Mouse (Mus musculus) liver, embryonic 16.5 days (tissue): ENCODE measurements around the gene Dis3. TPM values are rescaled to one million over a fixed set of nuclear protein-coding genes. Genes with fewer than 3 reads are reported as not detected.

Source experiments
- ATAC-seq: fragments of 200-750 bp; cut with Nextera tagmentation; 2 replicates; pipeline ENCODE4 v1.8.0; 2017; ENCODE audit warnings: low read depth, mild to moderate bottlenecking, moderate number of reproducible peaks, moderate library complexity
- H3K27ac ChIP-seq: fragments of 300-500 bp; sonication (generic); 2 replicates; pipeline ENCODE4 v1.5.1; 2014; ENCODE audit warnings: mild to moderate bottlenecking, low read length
- H3K27me3 ChIP-seq: fragments of 300-500 bp; sonication (generic); 2 replicates; pipeline ENCODE4 v1.6.1; 2014; ENCODE audit warnings: low read depth, low read length, mixed read lengths; ENCODE audit not compliant: control insufficient read depth, insufficient read depth
- H3K36me3 ChIP-seq: fragments of 300-500 bp; sonication (generic); 2 replicates; pipeline ENCODE4 v1.6.1; 2014; ENCODE audit warnings: mild to moderate bottlenecking; ENCODE audit not compliant: control insufficient read depth, insufficient read depth
- H3K4me1 ChIP-seq: fragments of 300-500 bp; sonication (generic); 2 replicates; pipeline ENCODE4 v1.6.1; 2014; ENCODE audit warnings: low read depth, low read length, mixed read lengths; ENCODE audit not compliant: control insufficient read depth
- H3K4me2 ChIP-seq: fragments of 300-500 bp; sonication (generic); 2 replicates; pipeline ENCODE4 v1.6.1; 2014; ENCODE audit warnings: low read depth, low read length, mixed read lengths
- H3K4me3 ChIP-seq: fragments of 300-500 bp; sonication (generic); 2 replicates; pipeline ENCODE4 v1.5.1; 2014; ENCODE audit warnings: low read depth, mild to moderate bottlenecking, low read length
- H3K9ac ChIP-seq: fragments of 300-500 bp; sonication (generic); 2 replicates; pipeline ENCODE4 v1.6.1; 2014; ENCODE audit warnings: low read depth, low read length
- H3K9me3 ChIP-seq: fragments of 300-500 bp; sonication (generic); replicated peaks from 2 replicates; pipeline ENCODE4 v1.6.1; 2016; ENCODE audit warnings: low read length; ENCODE audit not compliant: control insufficient read depth
- WGBS: fragments of 180-500 bp; shearing (Covaris S2); extraction: QIAGEN DNeasy Blood & Tissue Kit; methylation state at CpG from one replicate; pipeline ENCODE4 v1.1.7; 2014; ENCODE audit not compliant: insufficient replicate concordance; 5-methylcytosine and 5-hydroxymethylcytosine counted together
- polyA plus RNA-seq: library from polyadenylated mRNA; unstranded; fragments of >200 nt; fragmentation: Nextera tagmentation; extraction: Ambion mirVana; gene quantifications from 2 replicates; pipeline ENCODE4 v1.2.1, GENCODE M21; 2015

The Dis3 gene
- polyA plus RNA-seq, 1 experiment from 2014 or later, result 9.9 TPM

DNA sequence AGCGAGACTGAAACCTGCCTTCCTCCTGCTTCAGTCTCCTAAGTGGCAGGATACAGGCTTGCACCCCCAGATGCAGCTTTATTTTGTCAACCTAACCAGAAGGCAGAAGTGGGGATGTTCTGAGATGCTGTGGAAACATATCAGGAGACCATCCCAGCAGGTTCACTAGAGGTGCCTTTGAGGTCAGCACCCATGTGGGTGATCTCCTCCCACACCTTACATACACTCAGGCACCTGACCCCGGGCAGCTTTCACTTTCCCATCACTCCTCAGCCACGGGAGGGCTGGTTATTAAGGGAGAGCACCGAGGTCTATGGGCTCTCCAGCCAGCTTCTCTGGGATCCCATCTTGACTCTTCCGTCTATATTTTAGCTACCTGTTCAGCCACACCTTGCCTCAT is 67.0 kb downstream of the Dis3 start:
- Histone ChIP-seq H3K9ac (no peak overlapping the region), H3K36me3 (peaks cover 3% of the 10 kb centered on the region; the same call in 1 of the 2 replicates), H3K27ac (no peak overlapping the region), H3K4me3 (no peak overlapping the region), H3K27me3 (no peaks in the 10 kb centered on the region), H3K4me1 (no peaks in the 10 kb centered on the region), H3K4me2 (no peak overlapping the region), H3K9me3 (no peaks in the 10 kb centered on the region)
- 72% methylated on average over 5 of the region's 5 CpGs for WGBS
- ATAC-seq, result no peak

DNA sequence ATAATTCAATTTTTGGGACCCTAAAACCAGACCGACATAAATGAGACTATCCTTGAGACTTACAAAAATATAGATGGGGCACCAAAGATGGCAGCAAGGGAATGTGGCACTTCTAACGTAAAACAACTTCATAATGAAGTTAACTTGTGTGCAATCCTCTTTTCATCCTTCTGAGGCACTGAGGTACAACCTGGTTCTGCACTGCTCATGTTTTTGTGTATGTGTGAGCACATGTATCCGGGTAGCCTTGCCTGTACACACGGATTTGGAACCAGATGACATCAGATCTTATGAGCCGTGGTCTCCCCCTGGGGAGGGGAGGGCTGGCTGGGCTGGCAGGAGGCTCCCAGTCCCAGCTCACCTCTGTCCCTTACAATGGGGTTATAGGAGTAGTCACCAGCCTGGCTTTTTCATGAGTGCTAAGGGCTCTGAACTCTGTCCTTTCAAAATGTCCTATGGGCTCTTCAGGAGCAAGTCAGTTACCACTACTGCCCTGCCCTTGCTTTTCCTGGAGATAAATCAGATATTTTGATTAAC is 68.2 kb downstream of the Dis3 start:
- Histone ChIP-seq H3K36me3 (peaks cover 3% of the 10 kb centered on the region; the same call in 1 of the 2 replicates), H3K4me2 (no peak overlapping the region), H3K9me3 (no peaks in the 10 kb centered on the region), H3K9ac (no peak overlapping the region), H3K27ac (no peak overlapping the region), H3K27me3 (no peaks in the 10 kb centered on the region), H3K4me1 (no peaks in the 10 kb centered on the region), H3K4me3 (no peak overlapping the region)
- ATAC-seq, result no peak
- WGBS, result 81% methylated on average over 5 of the region's 5 CpGs

DNA sequence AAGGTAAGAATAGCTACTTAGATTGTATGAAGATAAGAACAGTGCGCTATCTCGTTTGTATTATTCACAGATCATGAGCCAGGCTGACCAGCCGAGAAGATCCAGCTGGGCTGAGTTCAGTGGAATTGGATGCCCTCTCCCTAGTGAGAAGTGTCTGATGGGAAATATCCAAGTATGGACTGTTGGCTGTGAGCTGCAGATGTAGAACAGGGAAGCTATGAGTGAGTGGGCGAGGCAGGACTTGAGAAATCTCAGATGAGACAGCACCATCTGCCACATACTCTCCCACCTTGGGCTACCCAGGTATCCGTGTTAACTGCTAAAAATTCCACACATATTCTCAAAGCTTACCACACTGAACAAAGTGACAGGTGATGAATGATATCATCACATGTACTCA is 69.6 kb downstream of the Dis3 start:
- Histone ChIP-seq H3K4me2 (no peak overlapping the region), H3K4me1 (no peaks in the 10 kb centered on the region), H3K9me3 (no peaks in the 10 kb centered on the region), H3K36me3 (no peaks in the 10 kb centered on the region), H3K27me3 (no peaks in the 10 kb centered on the region), H3K4me3 (no peak overlapping the region), H3K27ac (no peak overlapping the region), H3K9ac (no peak overlapping the region)
- 73% methylated on average over 5 of the region's 5 CpGs for WGBS
- no peak for ATAC-seq

Other genes starting within 250 kb of the Dis3 start
- 0.47 and 0.52 TPM in 2 replicates for gene Rpl36a-ps1, start 105.5 kb downstream of the Dis3 start, polyA plus RNA-seq
- 45.7 and 52.1 TPM in 2 replicates for gene Mzt1, start 53.6 kb downstream of the Dis3 start, polyA plus RNA-seq
- 23.7 and 24.7 TPM in 2 replicates for gene Bora, start 53.5 kb downstream of the Dis3 start, polyA plus RNA-seq
- 5.1 and 5.5 TPM in 2 replicates for gene Pibf1, start 346 bp downstream of the Dis3 start, polyA plus RNA-seq
- 2.0 and 2.4 TPM in 2 replicates for gene Klf5, start 198.9 kb upstream of the Dis3 start, polyA plus RNA-seq